Mouse (Mus musculus): ENCODE measurements around the gene BC030500. TPM values are rescaled to one million over a fixed set of nuclear protein-coding genes. Genes with fewer than 3 reads are reported as not detected.

Gene BC030500
- total and polyA plus RNA-seq, 3 experiments = not detected

GRCm38 (mm10) chr8:58931066-58931465, 19.5 kb downstream of the BC030500 start:
- TF ChIP-seq BHLHE40 (IDR thresholded peaks at IDR 0.05; ENCODE audit: low read depth, low read length) (no peak), SMC3 (IDR thresholded peaks at IDR 0.05; ENCODE audit: low read depth, low read length) (no peak), MEF2A (IDR thresholded peaks at IDR 0.05; ENCODE audit: borderline replicate concordance, low read depth, low read length) (no peak), TCF12 (IDR thresholded peaks at IDR 0.05; ENCODE audit: low read depth, low read length) (no peak)
- H3K79me2 ChIP-seq (replicated peaks; ENCODE audit: control insufficient read depth, extremely low read depth, insufficient read depth, poor library complexity, severe bottlenecking) = no peaks in the 10 kb centered on the region

GRCm38 (mm10) chr8:58943773-58944172, 32.2 kb downstream of the BC030500 start:
- Histone ChIP-seq H3K9ac (ENCODE audit: insufficient read depth, low read depth) (no peak overlapping the region), H3K9me3 (replicated peaks; ENCODE audit: low read length) (peaks cover 30% of the 10 kb centered on the region), H3K4me1 (ENCODE audit: control insufficient read depth in 1 of 2, insufficient read depth in 2 of 2) (no peaks in the 10 kb centered on the region), H3K4me2 (ENCODE audit: insufficient read depth, low read depth, poor library complexity, severe bottlenecking) (no peak overlapping the region), H3K36me3 (replicated peaks in 1 of 2; ENCODE audit: control insufficient read depth in 1 of 2, insufficient read depth in 1 of 2, low read length in 1 of 2) (no peaks in the 10 kb centered on the region), H3K4me3 (replicated peaks in 1 of 3; ENCODE audit: low read depth in 2 of 3, low read length in 2 of 3, poor library complexity in 1 of 3) (no peak overlapping the region), H3K27me3 (replicated peaks) (no peaks in the 10 kb centered on the region), H3K27ac (ENCODE audit: insufficient read depth, low read depth) (no peak overlapping the region), H3K79me2 (replicated peaks; ENCODE audit: control insufficient read depth, extremely low read depth, insufficient read depth, poor library complexity, severe bottlenecking) (no peaks in the 10 kb centered on the region)
- dilution Hi-C loops (cut with MboI; ENCODE audit: extremely low pct_ligation_motif_present, extremely low pct_unique_long_range_greater_than_20kb, low sequenced_read_pairs) = no loop called here
- DNase-seq (ENCODE audit: extremely low read depth) = no peak
- no peak for TF ChIP-seq CHD2 (IDR thresholded peaks at IDR 0.05; ENCODE audit: low read length)
- no peak for TF ChIP-seq CHD1 (IDR thresholded peaks at IDR 0.05; ENCODE audit: low read depth, low read length)
- TF ChIP-seq SIN3A (IDR thresholded peaks at IDR 0.05; ENCODE audit: low read length) = no peak
- no peak for TF ChIP-seq IRF4 (IDR thresholded peaks at IDR 0.05; ENCODE audit: low read depth, low read length)
- in situ Hi-C loops (cut with MboI; ENCODE audit: low pct_ligation_motif_present, low pct_unique_long_range_greater_than_20kb, low sequenced_read_pairs) = no loop called here

More at GRCm38 (mm10) chr8:58931066-58931465, 19.5 kb downstream of the BC030500 start:
- H3K27ac ChIP-seq (ENCODE audit: insufficient read depth, low read depth) = no peak overlapping the region
- no peak overlapping the region for H3K4me3 ChIP-seq (replicated peaks in 1 of 3; ENCODE audit: low read depth in 2 of 3, low read length in 2 of 3, poor library complexity in 1 of 3)
- peaks cover 7% of the 10 kb centered on the region for H3K9me3 ChIP-seq (replicated peaks; ENCODE audit: low read length)
- dilution Hi-C loops (cut with MboI; ENCODE audit: extremely low pct_ligation_motif_present, extremely low pct_unique_long_range_greater_than_20kb, low sequenced_read_pairs) = no loop called here
- no peaks in the 10 kb centered on the region for H3K4me1 ChIP-seq (ENCODE audit: control insufficient read depth in 1 of 2, insufficient read depth in 2 of 2)
- in situ Hi-C loops (cut with MboI; ENCODE audit: low pct_ligation_motif_present, low pct_unique_long_range_greater_than_20kb, low sequenced_read_pairs) = no loop called here
- H3K27me3 ChIP-seq (replicated peaks) = no peaks in the 10 kb centered on the region
- DNase-seq (ENCODE audit: extremely low read depth) = no peak
- H3K9ac ChIP-seq (ENCODE audit: insufficient read depth, low read depth) = no peak overlapping the region
- H3K36me3 ChIP-seq (replicated peaks in 1 of 2; ENCODE audit: control insufficient read depth in 1 of 2, insufficient read depth in 1 of 2, low read length in 1 of 2) = no peaks in the 10 kb centered on the region
- H3K4me2 ChIP-seq (ENCODE audit: insufficient read depth, low read depth, poor library complexity, severe bottlenecking) = no peak overlapping the region

- dilution Hi-C loops (cut with MboI; ENCODE audit: extremely low pct_ligation_motif_present, extremely low pct_unique_long_range_greater_than_20kb, low sequenced_read_pairs) = no loop called here
- in situ Hi-C loops (cut with MboI; ENCODE audit: low pct_ligation_motif_present, low pct_unique_long_range_greater_than_20kb, low sequenced_read_pairs) = no loop called here
- Histone ChIP-seq H3K79me2 (replicated peaks; ENCODE audit: control insufficient read depth, extremely low read depth, insufficient read depth, poor library complexity, severe bottlenecking) (no peaks in the 10 kb centered on the region), H3K4me2 (ENCODE audit: insufficient read depth, low read depth, poor library complexity, severe bottlenecking) (no peak overlapping the region), H3K9me3 (replicated peaks; ENCODE audit: low read length) (peaks cover 30% of the 10 kb centered on the region), H3K27ac (ENCODE audit: insufficient read depth, low read depth) (no peak overlapping the region), H3K36me3 (replicated peaks in 1 of 2; ENCODE audit: control insufficient read depth in 1 of 2, insufficient read depth in 1 of 2, low read length in 1 of 2) (no peaks in the 10 kb centered on the region), H3K4me3 (replicated peaks in 1 of 3; ENCODE audit: low read depth in 2 of 3, low read length in 2 of 3, poor library complexity in 1 of 3) (no peak overlapping the region), H3K4me1 (ENCODE audit: control insufficient read depth in 1 of 2, insufficient read depth in 2 of 2) (no peaks in the 10 kb centered on the region), H3K27me3 (replicated peaks) (no peaks in the 10 kb centered on the region), H3K9ac (ENCODE audit: insufficient read depth, low read depth) (no peak overlapping the region)
- DNase-seq (ENCODE audit: extremely low read depth) = no peak
- TF ChIP-seq KAT2A (IDR thresholded peaks at IDR 0.05; ENCODE audit: insufficient replicate concordance, low read length) = no peak
- no peak for TF ChIP-seq JUN (IDR thresholded peaks at IDR 0.05; ENCODE audit: insufficient read depth, low read depth, low read length)
- no peak for TF ChIP-seq POLR2A (IDR thresholded peaks at IDR 0.05; ENCODE audit: low read depth, low read length)
- TF ChIP-seq GABPA (IDR thresholded peaks at IDR 0.05; ENCODE audit: insufficient replicate concordance, low read depth, low read length) = no peak
- TF ChIP-seq TBP (conservative IDR thresholded peaks at IDR 0.05; ENCODE audit: low read depth, low read length) = no peak
- no peak for TF ChIP-seq POLR2AphosphoS2 (IDR thresholded peaks at IDR 0.05; ENCODE audit: low read depth, low read length)
- no peak for TF ChIP-seq E2F4 (IDR thresholded peaks at IDR 0.05; ENCODE audit: insufficient replicate concordance, low read depth, low read length)
- no peak for TF ChIP-seq MAX (IDR thresholded peaks at IDR 0.05; ENCODE audit: low read length)
- no peak for TF ChIP-seq USF2 (conservative IDR thresholded peaks at IDR 0.05; ENCODE audit: low read depth, low read length)
- TF ChIP-seq MEF2A (IDR thresholded peaks at IDR 0.05; ENCODE audit: borderline replicate concordance, low read depth, low read length) = no peak
Observed at GRCm38 (mm10) chr8:58957195-58957739, 45.7 kb downstream of the BC030500 start.

Measured in CH12.LX (cell line).